Mouse (Mus musculus): ENCODE data around the gene Cbr3.
"Not testable (repeated sequence)": the region's sequence is repeated elsewhere in the genome, so short reads cannot be mapped to it uniquely, and the experiment has no call there.

The Cbr3 gene

DNA sequence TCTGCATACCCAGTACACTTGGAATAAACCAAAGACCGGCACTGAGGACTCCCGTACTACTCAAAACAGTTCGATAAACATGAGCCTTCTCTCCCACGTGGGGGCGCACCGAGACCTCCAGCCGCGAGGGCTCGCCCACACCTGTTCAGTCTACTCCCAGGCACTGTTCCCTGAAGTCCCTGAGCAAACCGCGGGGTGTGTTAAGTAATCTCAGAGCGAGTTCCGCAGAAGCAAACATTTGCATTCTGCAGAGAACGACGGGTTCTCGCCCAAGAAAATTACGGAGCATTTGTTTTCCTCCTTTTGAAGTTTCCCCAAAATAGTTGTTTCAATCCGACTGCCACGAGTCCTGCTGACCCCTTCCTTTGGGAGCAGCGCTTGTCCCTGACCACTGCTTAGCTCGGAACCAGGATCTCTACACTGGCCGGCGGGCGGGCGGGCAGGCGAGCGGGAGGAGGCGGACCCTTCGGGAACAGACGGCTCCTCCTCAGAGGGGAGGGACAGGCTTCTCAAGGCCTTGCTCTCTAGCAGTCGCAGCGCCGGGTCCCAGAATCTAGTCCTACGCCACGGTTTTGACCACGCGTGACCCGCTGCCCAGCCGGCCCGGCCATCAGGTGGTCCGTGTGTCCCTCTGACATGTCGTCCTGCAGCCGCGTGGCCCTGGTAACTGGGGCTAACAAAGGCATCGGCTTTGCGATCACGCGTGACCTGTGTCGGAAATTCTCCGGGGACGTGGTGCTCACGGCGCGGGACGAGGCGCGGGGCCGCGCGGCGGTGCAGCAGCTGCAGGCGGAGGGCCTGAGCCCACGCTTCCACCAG, at the start of gene Cbr3:
Cbr3 (plus strand) TSS at position 527 of the 819 bp plus-strand sequence.
- DNase-seq (ENCODE audit: low read depth, low spot score), result no peak

DNA sequence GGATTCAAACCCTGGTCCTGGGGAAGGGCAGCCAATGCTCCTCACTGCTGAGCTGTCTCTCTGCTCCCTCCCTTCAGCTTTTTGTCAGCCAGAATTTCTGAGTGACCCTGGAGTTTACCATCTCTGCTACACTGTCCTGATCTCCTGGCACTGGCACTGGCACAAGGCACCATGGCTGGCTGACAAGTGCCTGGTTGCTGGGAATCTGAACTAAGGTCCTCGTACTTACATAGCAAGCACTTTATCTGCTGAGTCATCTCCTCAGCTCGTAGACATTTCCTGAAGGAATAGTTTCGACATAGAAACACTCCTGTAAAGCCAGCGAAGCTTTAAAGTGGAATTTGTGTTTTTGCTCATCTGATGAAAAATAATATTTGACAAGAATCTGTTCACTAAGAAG, 39.0 kb upstream of the Cbr3 start:
- DNase-seq (ENCODE audit: low read depth, low spot score), result no peak

DNA sequence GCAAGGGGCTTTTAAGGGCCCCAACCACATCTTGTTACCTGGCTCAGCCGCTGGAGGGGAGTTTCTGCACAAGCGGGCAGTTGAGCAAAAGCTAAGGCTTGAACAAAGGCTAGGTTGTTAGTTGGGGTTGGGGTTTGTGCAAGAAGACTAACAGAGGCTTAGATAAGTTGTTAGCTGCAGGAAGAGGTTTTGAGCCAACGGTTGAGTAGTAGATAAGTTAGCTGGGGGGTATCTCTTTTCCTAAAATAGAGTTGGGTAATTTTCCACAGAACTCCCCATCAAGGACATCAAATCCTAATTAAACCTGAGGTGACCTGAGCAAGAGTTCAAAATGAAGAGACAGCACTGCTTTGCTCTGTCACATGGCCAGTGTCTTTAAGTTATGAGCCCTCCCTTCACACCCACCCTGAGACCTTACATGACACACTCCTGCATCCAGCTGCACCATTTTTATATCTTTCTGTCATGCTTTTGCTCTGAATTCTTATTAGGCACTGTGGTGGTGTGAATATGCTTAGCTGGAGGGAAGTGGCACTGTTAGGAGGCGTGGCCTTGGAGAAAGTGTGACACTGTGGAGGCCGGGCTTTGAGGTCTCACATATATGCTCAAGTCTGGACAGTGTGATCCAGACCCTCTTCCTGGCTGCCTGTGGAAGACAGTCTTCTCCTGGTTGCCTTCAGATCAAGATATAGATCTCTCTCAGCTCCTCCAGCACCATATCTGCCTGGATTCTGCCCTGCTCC, 34.4 kb upstream of the Cbr3 start:
- no peak for DNase-seq (ENCODE audit: low read depth, low spot score)

DNA sequence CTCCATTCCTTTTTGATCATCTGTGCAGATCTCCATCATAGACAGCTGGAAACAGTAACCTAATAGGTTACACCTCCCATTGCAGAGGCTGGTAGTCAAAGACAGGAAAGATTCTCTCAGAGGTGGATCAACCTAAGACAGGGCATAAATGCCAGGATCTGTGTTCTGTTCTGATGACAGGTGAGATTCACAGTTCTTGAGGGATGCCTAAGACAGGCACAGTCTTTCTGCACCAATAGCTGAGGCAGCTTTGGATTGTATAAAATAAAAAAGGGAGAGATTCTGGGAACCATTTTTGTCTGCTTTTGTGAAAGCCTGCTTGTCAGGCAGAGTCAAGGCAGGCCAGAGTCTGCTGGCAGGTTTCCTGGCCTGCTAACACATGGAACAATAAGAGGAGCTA, 15.0 kb upstream of the Cbr3 start:
- DNase-seq (ENCODE audit: low read depth, low spot score), result no peak

DNA sequence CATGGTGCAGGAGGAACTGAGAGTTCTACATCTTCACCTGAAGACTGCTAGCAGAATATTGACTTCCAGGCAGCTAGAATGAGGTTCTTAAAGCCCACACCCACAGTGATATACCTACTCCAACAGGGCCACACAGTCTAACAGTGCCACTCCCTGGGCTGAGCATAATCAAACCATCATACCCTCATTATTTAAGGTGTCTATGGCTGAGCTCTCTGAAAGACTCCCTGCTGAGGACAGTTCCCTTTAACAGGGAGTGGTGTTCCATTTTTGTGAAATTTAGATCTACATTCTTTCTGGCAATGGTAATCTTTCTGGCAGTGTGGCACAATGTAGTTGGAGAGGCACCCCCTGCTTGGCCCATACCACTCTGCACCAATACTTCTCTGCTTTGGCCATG, 13.5 kb upstream of the Cbr3 start:
- DNase-seq (ENCODE audit: low read depth, low spot score), result no peak

DNA sequence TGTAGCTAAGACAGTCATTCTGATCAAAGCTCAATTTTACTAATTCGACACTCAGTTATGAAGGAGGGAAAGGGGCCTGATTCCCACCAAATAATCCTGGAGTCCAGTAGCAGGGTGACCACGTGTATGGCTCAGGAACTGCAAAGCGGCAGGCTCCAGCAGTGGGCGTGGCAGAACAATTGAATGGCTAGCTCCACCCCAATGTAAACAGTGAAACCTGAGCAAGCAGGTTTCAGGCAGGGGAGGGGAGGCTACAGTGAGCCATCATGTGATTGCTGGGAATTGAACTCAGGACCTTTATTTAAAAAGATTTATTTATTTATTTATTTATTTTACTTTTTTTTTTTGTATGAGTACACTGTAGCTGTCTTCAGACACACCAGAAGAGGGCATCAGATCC, 12.5 kb upstream of the Cbr3 start:
- DNase-seq (ENCODE audit: low read depth, low spot score), result not testable (repeated sequence)

DNA sequence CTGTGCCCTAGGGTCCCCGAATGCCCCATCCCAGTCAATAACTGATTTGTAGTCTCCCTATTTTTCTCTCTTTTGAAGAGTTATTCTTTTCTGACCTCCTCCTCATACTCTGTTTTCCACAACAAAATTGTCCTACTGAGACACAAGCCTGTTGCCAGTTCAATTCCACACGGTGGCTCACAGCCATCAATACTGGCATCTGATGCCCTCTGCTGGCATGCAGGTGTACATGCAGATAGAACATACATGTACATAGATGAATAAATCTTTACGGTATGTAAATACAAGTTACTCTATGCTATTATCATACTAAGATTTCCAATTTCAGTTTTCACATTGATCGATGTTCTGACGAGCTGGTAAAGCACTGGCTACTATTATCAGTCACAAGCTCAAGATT, 12.0 kb upstream of the Cbr3 start:
- DNase-seq (ENCODE audit: low read depth, low spot score), result no peak

DNA sequence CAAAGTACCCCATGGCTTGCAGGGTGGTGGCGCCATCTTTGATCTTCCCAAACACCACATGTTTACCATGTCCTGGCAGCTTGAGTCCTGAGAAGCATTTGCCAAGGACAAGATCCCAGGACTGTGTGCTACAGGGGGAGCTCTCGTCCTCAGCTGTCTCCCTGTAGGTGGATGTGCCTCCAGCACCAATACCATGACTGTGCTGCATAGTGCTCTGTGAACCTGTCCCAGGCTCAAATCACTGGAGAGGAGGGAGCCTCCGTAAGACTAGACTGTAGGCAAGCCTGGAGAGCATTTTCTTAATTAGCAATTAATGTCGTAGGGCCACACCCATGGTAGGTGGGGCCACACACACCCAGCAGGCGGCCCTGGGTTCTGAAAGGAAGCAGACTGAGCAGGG, 6.6 kb upstream of the Cbr3 start:
- no peak for DNase-seq (ENCODE audit: low read depth, low spot score)

DNA sequence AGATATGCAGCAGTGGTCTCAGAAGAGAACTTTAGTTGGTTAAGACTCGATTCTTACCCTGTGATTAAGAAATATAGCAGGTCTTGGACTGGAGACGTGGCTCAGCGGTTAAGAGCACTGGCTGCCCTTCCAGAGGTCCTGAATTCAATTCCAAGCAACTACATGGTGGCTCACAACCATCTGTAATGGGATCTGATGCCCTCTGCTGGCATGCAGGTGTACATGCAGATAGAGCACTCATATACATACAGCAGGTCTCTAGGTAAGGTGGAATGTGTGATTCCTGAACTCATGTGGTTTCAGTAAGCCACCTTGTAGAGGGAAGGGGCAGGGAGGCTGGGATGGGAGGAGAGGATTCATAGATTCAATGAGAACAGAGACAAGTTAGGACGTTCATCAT, 4.8 kb upstream of the Cbr3 start:
- DNase-seq (ENCODE audit: low read depth, low spot score), result no peak

DNA sequence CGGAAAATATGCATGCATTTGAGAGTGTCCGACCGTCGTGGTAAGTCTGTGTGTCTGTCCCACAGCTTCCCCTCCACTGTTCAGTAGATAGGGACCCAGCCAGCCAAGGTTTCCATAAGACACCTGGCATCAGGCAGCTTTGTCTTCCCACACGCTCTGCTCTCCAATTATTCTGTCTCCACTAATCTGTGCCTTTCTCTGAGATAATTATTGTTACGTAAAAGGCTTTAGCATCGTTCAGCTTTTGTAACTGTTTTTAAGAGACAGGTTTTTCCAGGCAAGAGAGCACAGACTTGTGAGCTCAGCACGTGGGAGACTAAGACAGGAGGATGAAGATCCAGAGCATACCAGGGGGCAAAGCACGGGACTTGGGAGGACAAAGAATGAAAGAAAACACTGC, 3.9 kb upstream of the Cbr3 start:
- no peak for DNase-seq (ENCODE audit: low read depth, low spot score)

DNA sequence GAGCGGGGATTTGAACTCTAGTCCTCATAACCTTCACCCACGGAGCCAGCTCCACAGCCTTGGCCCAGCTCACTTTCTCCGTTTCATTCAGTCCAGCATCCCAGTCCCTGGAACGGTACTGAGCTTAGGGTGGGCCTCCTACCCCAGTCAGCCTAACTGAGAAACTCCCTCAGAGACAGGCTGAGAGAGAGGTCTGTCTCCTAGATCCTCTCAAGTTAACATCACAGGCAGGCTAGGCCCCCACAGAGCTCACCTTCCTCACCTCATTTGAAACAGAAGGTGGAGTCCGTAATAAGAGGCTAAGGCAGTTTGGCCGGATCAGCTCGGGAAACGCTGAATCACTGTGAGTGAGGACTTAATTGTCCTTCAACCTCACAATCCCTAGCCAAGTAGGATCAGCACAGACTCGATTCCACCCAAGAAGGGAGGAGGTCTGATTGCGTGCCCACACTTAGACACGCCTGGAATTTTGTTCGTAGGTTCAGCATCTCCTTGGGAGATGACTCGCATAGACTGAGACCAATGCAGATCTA, 793 bp upstream of the Cbr3 start:
- no peak for DNase-seq (ENCODE audit: low read depth, low spot score)

DNA sequence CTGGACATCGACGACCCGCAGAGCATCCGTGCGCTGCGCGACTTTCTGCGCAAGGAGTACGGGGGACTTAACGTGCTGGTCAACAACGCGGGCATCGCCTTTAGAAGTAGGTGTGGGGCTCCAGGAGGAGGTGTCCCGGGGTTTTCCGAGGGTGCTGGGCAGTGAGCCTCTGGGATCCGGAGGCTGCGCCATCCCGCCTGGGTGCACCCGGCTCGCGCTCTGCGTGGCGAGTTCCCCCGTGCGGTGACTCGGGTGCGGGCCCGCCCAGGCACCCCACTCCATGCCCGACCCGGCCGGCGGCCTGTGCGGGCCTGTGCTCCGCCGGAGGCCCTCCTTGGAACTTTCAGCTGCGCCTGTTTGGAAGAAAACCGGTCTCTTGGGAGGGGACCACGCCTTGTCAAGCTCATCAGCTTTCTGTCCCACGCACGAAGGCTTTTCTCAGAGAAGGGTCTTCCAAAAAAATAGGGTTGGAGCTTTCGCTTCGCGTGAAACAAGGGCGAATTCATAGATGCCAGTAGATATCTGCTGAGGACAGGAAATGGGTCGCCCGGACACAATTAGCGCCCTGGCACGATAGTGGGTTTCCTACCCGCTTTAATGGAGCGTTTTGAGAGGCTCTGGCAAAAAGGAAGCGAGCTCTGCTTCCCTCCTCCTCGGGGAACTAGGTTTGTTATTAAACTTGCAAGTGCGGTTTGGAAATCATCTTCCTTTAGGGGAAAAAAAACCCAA, 657 bp downstream of the Cbr3 start:
- no peak for DNase-seq (ENCODE audit: low read depth, low spot score)

DNA sequence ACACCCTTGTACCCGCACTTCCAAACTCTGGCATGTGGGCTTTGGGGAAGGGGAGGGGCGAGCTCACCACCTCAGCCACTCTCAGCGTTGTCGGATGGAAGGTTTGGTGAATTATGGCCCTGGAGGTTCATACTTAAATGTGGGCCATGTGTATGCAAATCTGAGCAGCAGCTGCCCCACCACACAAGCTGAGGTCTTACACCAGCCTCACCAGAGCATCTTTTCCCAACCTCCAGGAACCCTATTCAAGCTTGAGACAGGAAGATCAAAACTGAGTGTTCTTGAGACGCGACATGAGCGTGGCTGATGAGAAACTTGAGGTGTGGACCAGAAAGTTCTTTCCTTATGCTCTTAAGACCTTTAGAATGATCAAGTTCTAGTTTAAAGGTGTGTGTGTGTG, 1.4 kb downstream of the Cbr3 start:
- no peak for DNase-seq (ENCODE audit: low read depth, low spot score)

DNA sequence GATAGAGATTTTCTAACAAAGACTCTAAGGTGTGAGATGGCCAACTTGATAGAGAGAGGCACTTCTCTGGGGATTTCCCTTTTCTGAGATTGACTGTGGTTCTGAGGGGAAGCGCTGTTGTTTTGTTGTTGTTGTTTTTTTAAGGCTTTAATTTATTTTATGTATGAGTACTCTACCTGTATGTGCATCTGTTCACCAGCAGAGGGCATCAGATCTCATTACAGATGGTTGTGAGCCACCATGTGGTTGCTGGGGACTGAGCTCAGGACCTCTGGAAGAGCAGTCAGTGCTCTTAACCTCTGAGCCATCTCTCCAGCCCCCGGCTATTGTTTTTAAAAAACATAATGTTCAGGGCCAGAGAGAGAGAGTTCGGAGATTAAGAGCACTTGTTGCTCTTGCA, 2.8 kb downstream of the Cbr3 start:
- not testable (repeated sequence) for DNase-seq (ENCODE audit: low read depth, low spot score)

DNA sequence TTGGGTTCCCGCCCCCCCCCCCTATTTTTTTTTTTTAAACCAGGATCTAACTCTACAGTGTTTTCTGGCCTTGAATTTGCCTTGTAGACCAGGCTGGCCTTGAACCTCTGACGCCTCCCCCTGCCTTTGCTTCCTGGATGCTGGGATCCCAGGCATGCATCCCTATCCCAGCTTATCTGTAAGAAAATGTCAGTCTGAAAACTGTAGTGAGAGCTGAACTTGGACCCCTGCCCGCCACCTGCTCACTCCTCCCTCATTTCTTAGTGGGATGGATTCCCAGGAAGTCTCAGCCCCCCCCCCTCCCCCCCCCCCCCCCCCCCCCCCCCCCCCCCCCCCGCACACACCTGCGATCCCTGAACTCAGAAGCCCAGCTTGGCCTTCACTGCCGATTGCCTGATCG, 3.4 kb downstream of the Cbr3 start:
- DNase-seq (ENCODE audit: low read depth, low spot score), result no peak

DNA sequence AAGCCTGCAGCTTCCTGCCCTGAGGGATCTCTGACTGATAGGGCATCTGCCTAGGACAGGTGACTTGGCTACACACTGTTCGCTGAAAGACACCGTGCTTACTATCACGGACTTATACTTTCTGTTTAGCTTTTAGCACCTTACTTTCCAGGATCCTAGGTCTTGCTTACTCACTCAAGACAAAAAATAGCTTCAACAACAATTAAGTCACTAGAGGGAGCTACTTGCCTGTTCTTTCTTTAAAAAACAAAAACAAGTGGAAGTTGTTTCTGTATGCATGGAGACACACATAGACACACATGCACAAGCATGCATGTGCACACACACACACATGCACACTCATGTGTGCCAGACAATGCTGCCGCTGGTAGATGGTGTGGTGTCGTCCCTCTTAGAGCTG, 3.9 kb downstream of the Cbr3 start:
- DNase-seq (ENCODE audit: low read depth, low spot score), result no peak

DNA sequence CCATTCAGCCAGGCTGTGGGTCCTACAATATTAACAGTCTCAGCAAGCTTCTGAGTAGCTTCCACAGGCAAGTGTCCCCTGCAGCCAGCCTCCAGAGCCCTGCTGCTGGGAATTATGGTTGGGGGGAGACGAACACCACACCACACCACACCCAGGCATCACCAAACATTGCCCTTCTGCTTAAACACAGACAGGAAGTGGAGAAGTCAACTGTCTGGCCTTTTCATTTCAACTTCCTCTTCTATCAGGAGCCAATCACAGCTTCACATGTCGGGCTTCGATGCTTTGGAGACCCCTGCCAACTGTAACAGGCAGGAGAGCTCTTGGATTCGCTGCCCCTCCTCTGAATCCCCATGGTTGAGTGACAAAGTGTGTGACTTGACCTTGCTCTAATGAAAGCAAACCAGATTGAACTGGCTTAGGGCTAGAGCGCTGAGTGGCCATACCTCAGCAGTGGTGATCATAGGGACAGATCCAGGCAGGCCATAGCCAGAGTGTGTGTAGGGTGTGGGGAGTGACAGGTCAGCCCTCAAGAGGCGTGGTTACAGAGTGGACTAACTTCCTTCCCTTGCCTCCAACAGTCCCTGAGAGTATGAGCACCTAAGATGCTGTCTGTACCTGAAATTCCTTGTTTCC, 8.3 kb downstream of the Cbr3 start:
- no peak for DNase-seq (ENCODE audit: low read depth, low spot score)

DNA sequence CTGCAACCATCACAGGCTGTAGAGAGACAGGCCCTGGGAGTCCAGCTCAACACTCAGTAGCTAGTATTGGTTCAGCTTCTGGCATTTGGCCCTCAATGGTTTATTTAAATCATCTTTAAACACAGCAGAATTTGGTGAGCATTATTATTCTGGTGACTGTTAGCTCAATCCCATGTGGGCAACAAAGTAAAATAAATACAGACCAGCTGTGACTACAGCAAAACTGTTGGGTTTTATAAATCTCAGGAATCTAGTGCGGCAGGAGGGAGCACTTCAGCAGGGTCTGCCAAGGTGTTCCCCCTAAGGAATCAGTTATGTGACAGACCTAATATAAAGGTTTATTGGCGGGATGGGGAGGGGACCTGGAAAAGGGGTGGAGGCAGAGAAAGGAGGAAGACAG, 9.7 kb downstream of the Cbr3 start:
- no peak for DNase-seq (ENCODE audit: low read depth, low spot score)

DNA sequence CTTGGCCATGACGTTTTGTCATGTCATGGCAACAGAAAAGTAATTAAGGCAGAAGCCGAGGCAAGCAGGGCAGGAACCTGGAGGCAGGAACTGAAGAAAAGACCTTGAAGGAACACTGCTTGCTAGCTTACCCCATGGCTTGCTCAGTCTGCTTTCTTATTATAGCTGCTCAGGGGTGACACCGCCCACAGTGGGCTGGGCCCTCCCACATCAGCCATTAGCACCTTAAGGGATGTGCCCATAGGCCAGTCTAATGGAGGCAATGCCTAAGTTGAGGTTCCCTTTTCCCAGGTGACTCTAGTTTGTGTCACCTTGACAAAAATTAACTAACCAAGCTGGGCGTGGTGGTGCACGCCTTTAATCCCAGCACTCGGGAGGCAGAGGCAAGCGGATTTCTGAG, 24.1 kb downstream of the Cbr3 start:
- DNase-seq (ENCODE audit: low read depth, low spot score), result no peak

DNA sequence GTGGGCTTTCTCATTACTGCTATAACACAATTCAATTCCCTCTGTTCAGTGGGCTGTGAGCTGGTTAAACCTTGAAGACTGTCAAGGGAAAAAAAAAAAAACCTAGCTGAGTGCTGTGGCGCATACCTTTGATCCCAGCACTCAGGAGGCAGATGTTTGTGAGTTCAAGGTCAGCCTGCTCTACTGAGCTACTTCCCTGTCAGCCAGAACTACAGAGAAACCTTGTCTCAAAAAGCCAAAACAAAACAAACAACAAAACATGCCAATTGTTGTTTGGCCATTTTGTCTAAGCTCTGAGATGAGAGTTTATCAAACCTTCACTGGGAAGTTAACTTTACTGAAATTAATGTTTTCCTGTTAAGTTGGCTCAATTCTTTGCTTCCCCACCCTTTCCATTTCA, 26.2 kb downstream of the Cbr3 start:
- no peak for DNase-seq (ENCODE audit: low read depth, low spot score)

DNA sequence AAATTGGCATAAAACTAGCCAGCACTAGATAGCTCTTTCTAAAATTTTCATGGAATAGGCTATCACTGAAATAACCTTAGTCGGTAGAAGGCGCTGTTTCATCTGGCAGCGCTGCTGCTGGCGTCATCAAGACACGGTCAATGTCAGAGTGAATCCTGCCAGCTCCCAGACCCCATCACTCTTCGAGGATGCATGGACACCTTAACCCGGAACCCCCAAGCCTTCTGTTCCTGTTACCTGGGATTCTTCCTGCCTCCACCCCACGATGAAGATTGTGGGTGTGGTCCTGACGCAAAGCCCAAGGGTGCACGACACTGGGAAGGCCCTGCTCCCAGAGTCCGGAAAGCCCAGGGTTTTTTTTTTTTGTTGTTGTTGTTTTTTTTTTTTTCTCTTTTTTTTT, 27.9 kb downstream of the Cbr3 start:
- peak; percentile 51 for DNase-seq (ENCODE audit: low read depth, low spot score)

All from retina, postnatal 7 days (tissue).